Mouse (Mus musculus): Measurements from ENCODE around the gene Sik2.

Sik2 gene

GRCm38 (mm10) chr9:50920933-50921895, 87.7 kb downstream of the Sik2 start:
- no peak for DNase-seq (ENCODE audit: low read depth in 1 of 2, low spot score in 2 of 2)

- DNase-seq (ENCODE audit: low read depth in 1 of 2, low spot score in 2 of 2): no peak
These were observed 89.3 kb downstream of the Sik2 start for GRCm38 (mm10) chr9:50919554-50919953.

- DNase-seq (ENCODE audit: low read depth in 1 of 2, low spot score in 2 of 2): no peak
These were observed 90.7 kb downstream of the Sik2 start for GRCm38 (mm10) chr9:50918131-50918530.

- no peak for DNase-seq (ENCODE audit: low read depth in 1 of 2, low spot score in 2 of 2)
These were observed 96.9 kb downstream of the Sik2 start for GRCm38 (mm10) chr9:50911861-50912515.

- DNase-seq (ENCODE audit: low read depth in 1 of 2, low spot score in 2 of 2): no peak
These were observed 103.6 kb downstream of the Sik2 start for GRCm38 (mm10) chr9:50905321-50905720.

GRCm38 (mm10) chr9:50904196-50904847, 104.6 kb downstream of the Sik2 start:
- no peak for DNase-seq (ENCODE audit: low read depth in 1 of 2, low spot score in 2 of 2)

- DNase-seq (ENCODE audit: low read depth in 1 of 2, low spot score in 2 of 2): no peak
These were observed 108.6 kb downstream of the Sik2 start for GRCm38 (mm10) chr9:50900026-50900920.

GRCm38 (mm10) chr9:50893665-50894064, 115.2 kb downstream of the Sik2 start:
- no peak for DNase-seq (ENCODE audit: low read depth in 1 of 2, low spot score in 2 of 2)

GRCm38 (mm10) chr9:50890494-50891090, 118.3 kb downstream of the Sik2 start:
- no peak for DNase-seq (ENCODE audit: low read depth in 1 of 2, low spot score in 2 of 2)

GRCm38 (mm10) chr9:50889964-50890363, 118.9 kb downstream of the Sik2 start:
- no peak for DNase-seq (ENCODE audit: low read depth in 1 of 2, low spot score in 2 of 2)

GRCm38 (mm10) chr9:50889211-50889610, 119.7 kb downstream of the Sik2 start:
- DNase-seq (ENCODE audit: low read depth in 1 of 2, low spot score in 2 of 2): no peak

- DNase-seq (ENCODE audit: low read depth in 1 of 2, low spot score in 2 of 2): no peak
These were observed 121.5 kb downstream of the Sik2 start for GRCm38 (mm10) chr9:50887351-50887750.

GRCm38 (mm10) chr9:50886870-50887269, 122.0 kb downstream of the Sik2 start:
- DNase-seq (ENCODE audit: low read depth in 1 of 2, low spot score in 2 of 2): no peak

- DNase-seq (ENCODE audit: low read depth in 1 of 2, low spot score in 2 of 2): no peak
These were observed 123.3 kb downstream of the Sik2 start for GRCm38 (mm10) chr9:50885600-50885987.

GRCm38 (mm10) chr9:50884741-50885599, 123.9 kb downstream of the Sik2 start:
- no peak for DNase-seq (ENCODE audit: low read depth in 1 of 2, low spot score in 2 of 2)

- no peak for DNase-seq (ENCODE audit: low read depth in 1 of 2, low spot score in 2 of 2)
These were observed 124.8 kb downstream of the Sik2 start for GRCm38 (mm10) chr9:50884093-50884492.

- DNase-seq (ENCODE audit: low read depth in 1 of 2, low spot score in 2 of 2): no peak
These were observed 126.7 kb downstream of the Sik2 start for GRCm38 (mm10) chr9:50882183-50882582.

GRCm38 (mm10) chr9:50877431-50877830, 131.4 kb downstream of the Sik2 start:
- DNase-seq (ENCODE audit: low read depth in 1 of 2, low spot score in 2 of 2): no peak

GRCm38 (mm10) chr9:50876287-50876686, 132.6 kb downstream of the Sik2 start:
- DNase-seq (ENCODE audit: low read depth in 1 of 2, low spot score in 2 of 2): no peak
